Mouse (Mus musculus) cerebellum, adult 2 months (tissue): ENCODE results near the gene Thsd4.

Experiments used
- CTCF ChIP-seq: fragments of 200-500 bp; IDR thresholded peaks from 2 replicates; pipeline ENCODE4 v1.5.1; 2011; ENCODE audit warnings: low read depth, mild to moderate bottlenecking, control low read depth, low read length, moderate library complexity, borderline replicate concordance; ENCODE audit not compliant: insufficient read depth
- POLR2A ChIP-seq: fragments of 200-500 bp; IDR thresholded peaks from 2 replicates; pipeline ENCODE4 v1.6.1; 2011; ENCODE audit warnings: low read length, control low read depth, borderline replicate concordance; ENCODE audit not compliant: insufficient read depth

- TF ChIP-seq POLR2A (no peak), CTCF (no peak)
Observed at GRCm38 (mm10) chr9:60053117-60053516, 468.7 kb downstream of the Thsd4 start.
